Mouse (Mus musculus) midbrain, embryonic 15.5 days (tissue): ENCODE data around the gene Lyg2. TPM values are rescaled to one million over a fixed set of nuclear protein-coding genes. Genes with fewer than 3 reads are reported as not detected.

Experiments used
- ATAC-seq: fragments of 200-750 bp; cut with Nextera tagmentation; replicated peaks from 2 replicates; pipeline ENCODE4 v1.8.0; 2017; ENCODE audit warnings: moderate TSS enrichment
- H3K27ac ChIP-seq: fragments of 300-500 bp; sonication (generic); 2 replicates; pipeline ENCODE4 v1.5.1; 2015; ENCODE audit warnings: mild to moderate bottlenecking, inconsistent platforms
- H3K27me3 ChIP-seq: fragments of 300-500 bp; sonication (generic); replicated peaks from 2 replicates; pipeline ENCODE4 v1.6.1; 2015; ENCODE audit warnings: inconsistent platforms
- H3K36me3 ChIP-seq: fragments of 300-500 bp; sonication (generic); replicated peaks from 2 replicates; pipeline ENCODE4 v1.6.1; 2015; ENCODE audit warnings: inconsistent platforms
- H3K4me1 ChIP-seq: fragments of 300-500 bp; sonication (generic); 2 replicates; pipeline ENCODE4 v1.6.1; 2015; ENCODE audit warnings: inconsistent platforms
- H3K4me2 ChIP-seq: fragments of 300-500 bp; sonication (generic); 2 replicates; pipeline ENCODE4 v1.6.1; 2015; ENCODE audit warnings: inconsistent platforms, mild to moderate bottlenecking, moderate library complexity
- H3K4me3 ChIP-seq: fragments of 300-500 bp; sonication (generic); 2 replicates; pipeline ENCODE4 v1.5.1; 2015; ENCODE audit warnings: mild to moderate bottlenecking, inconsistent platforms
- H3K9ac ChIP-seq: fragments of 300-500 bp; sonication (generic); 2 replicates; pipeline ENCODE4 v1.6.1; 2015; ENCODE audit warnings: mild to moderate bottlenecking, inconsistent platforms
- H3K9me3 ChIP-seq: fragments of 300-500 bp; sonication (generic); 2 replicates; pipeline ENCODE4 v1.6.1; 2016; ENCODE audit warnings: inconsistent platforms
- WGBS: fragments of 180-500 bp; shearing (Covaris S2); methylation state at CpG from one replicate; pipeline ENCODE4 v1.1.7; 2015; ENCODE audit warnings: mixed read lengths; 5-methylcytosine and 5-hydroxymethylcytosine counted together
- polyA plus RNA-seq: library from polyadenylated mRNA; unstranded; fragments of >200 nt; fragmentation: Nextera tagmentation; extraction: Ambion mirVana; gene quantifications from 2 replicates; pipeline ENCODE4 v1.2.1, GENCODE M21; 2015

Lyg2 gene
- not detected in 2 replicates for polyA plus RNA-seq

DNA sequence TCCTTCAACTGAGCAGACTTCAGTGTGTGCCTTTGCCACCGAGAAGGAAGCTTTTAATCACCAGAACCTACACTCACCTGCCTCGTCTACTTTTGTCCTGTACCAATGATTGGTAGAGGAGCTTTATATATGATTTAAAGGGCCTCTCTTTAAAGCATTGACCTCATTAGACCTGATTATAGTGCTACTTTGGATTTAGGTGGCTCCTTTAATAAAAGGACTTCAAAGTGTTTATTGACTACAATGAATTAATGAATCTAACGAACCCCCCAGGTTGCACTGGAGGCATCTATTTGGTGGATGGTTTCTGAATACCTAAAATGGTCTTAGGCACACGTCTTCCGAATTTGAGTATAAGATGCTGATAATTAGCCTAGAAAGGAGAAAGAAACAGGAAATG lies at the start of gene Lyg2:
Lyg2 (minus strand) TSS at position 101 of the 400 bp plus-strand sequence.
- H3K27me3 ChIP-seq, result no peaks in the 10 kb centered on the region
- H3K4me3 ChIP-seq, result no peak within 1 kb of the TSS
- H3K4me2 ChIP-seq, result no peak within 1 kb of the TSS
- 74% methylated on average over 5 of the region's 5 CpGs for WGBS
- no peak within 1 kb of the TSS for H3K9ac ChIP-seq
- ATAC-seq, result no peak
- no peak within 1 kb of the TSS for H3K27ac ChIP-seq
- H3K36me3 ChIP-seq, result no peaks in the 10 kb centered on the region
- H3K9me3 ChIP-seq, result no peaks in the 10 kb centered on the region
- no peaks in the 10 kb centered on the region for H3K4me1 ChIP-seq

DNA sequence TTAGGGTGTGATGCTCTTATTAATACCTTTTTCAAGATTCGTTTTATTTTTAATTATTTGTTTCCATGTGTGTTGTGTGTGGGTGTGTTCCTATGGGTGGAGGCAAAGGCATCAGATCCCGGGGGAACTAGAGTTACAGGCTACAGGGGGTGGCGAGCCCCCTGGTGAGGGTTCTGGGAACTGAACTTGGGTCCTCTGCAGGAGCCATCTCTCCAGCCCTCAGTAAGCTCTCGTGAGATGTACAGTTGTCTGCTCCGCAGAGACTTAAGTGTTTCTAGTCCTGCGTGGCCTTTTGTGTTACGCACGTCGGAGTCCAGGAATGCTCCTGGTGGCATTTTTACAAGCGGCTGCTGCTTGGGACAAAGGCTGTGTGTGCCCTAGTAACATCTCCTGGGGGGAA lies 49.3 kb upstream of the Lyg2 start:
- no peaks in the 10 kb centered on the region for H3K9me3 ChIP-seq
- no peaks in the 10 kb centered on the region for H3K4me1 ChIP-seq
- H3K9ac ChIP-seq, result no peak overlapping the region
- H3K27ac ChIP-seq, result no peak overlapping the region
- no peak overlapping the region for H3K4me3 ChIP-seq
- no peaks in the 10 kb centered on the region for H3K36me3 ChIP-seq
- WGBS, result 67% methylated on average over 10 of the region's 10 CpGs
- H3K27me3 ChIP-seq, result no peaks in the 10 kb centered on the region
- ATAC-seq, result no peak
- H3K4me2 ChIP-seq, result no peak overlapping the region

DNA sequence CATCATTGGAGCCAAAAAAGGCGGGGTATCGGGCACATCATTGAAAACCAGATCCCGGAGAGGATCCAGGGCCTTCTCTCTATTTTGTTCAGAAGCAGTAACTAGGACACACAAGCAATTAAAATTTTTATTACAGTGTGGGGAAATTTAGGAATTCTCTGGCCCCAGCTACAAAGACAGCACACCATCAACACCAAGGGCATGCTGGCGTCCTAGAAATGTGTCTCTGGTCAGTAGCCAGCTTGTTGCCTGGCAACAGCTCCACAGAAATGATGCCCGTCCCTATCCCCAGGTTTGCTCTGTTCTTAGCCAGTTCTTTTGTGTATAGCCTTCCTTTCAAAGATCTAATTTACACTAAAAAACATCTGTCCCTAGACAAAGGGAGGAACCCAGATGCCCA lies 43.2 kb upstream of the Lyg2 start:
- Histone ChIP-seq H3K9me3 (no peaks in the 10 kb centered on the region), H3K36me3 (no peaks in the 10 kb centered on the region), H3K4me3 (no peak overlapping the region), H3K27me3 (no peaks in the 10 kb centered on the region), H3K4me2 (no peak overlapping the region), H3K4me1 (no peaks in the 10 kb centered on the region), H3K27ac (no peak overlapping the region), H3K9ac (no peak overlapping the region)
- ATAC-seq, result no peak
- 58% methylated on average over 5 of the region's 5 CpGs for WGBS

DNA sequence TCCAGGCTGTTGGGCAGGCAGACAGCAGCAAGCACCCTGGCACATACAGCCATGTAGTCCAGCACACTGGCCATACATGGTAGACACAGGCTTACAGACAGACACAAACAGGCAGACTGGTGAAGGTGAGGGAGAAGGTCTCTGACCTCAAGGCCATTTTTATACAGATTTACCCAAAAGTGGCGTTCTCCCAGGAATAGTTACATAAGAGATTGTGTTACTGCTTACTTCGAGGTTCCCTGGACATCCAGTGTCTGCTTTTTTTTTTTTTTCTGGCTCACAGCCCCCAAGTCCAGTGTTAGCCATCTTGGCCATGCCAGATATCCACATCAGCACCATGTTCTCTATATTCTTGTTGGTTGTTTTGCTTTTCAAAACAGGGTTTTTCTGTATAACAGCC lies 42.2 kb upstream of the Lyg2 start:
- no peaks in the 10 kb centered on the region for H3K4me1 ChIP-seq
- H3K4me3 ChIP-seq, result no peak overlapping the region
- no peaks in the 10 kb centered on the region for H3K27me3 ChIP-seq
- no peak for ATAC-seq
- no peaks in the 10 kb centered on the region for H3K36me3 ChIP-seq
- no peak overlapping the region for H3K27ac ChIP-seq
- no peak overlapping the region for H3K4me2 ChIP-seq
- no peak overlapping the region for H3K9ac ChIP-seq
- no peaks in the 10 kb centered on the region for H3K9me3 ChIP-seq
- WGBS, result 68% methylated on average over 2 of the region's 2 CpGs

DNA sequence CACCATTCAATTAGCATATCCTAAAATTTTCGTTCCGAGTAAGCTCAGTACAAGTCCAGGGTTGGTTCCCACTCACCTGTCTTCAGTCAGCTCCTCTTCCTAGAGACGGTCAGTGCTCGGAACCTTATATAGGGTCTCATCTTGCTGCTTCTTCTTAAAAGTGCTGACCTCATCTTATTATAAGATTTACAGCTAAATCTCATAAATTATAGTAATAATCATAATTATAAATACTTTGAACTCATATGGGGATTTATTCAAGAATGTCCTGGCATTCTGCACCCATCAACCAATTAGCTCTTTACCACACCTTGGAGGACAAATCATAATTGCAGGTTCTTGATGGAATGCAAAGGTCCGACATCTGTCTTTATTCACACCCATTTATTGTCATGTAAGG lies 41.4 kb upstream of the Lyg2 start, which contains the start of gene Lyg1:
Lyg1 (minus strand) TSS at position 101 of the 400 bp plus-strand sequence.
- H3K9ac ChIP-seq, result no peak within 1 kb of the TSS
- ATAC-seq, result no peak
- H3K36me3 ChIP-seq, result no peaks in the 10 kb centered on the region
- 89% methylated on average over 5 of the region's 5 CpGs for WGBS
- H3K9me3 ChIP-seq, result no peaks in the 10 kb centered on the region
- no peak within 1 kb of the TSS for H3K4me2 ChIP-seq
- H3K4me3 ChIP-seq, result no peak within 1 kb of the TSS
- no peak within 1 kb of the TSS for H3K27ac ChIP-seq
- H3K27me3 ChIP-seq, result no peaks in the 10 kb centered on the region
- no peaks in the 10 kb centered on the region for H3K4me1 ChIP-seq

DNA sequence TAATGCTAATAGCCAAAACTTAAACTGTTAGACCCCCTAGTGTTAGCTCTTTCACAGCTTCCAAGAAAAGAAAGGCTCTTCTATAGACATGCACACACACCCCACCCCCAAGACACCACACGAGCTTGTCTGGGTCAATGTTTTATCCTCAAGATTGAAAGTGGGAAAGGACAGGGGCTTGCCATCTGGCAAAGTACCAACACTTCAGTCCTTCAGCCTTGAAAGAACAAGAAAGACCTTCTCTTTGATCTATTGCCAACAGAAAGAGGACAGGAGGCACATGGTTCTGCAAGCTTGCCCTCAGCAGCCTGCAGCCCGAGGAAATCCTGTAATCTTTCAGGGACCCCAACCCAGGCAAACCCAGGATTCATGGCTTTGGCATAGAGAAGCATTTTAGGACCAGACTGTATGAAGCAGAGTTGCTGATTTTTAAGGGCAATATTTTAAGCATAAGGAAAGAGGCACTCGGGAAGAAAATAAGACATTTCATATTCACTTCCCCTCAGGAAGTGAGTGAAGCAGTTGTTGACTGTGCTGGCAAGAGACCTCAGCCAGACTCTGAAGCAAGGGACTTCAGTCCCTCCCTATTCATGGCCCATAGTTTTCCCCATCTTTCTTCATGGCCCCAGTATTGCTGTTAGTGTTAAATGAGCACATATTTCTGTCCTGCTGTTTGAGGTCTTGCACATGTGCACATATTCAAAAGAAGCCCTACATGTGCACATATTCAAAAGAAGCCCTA lies 40.6 kb upstream of the Lyg2 start:
- 29% methylated on average over 3 of the region's 3 CpGs for WGBS
- Histone ChIP-seq H3K27me3 (no peaks in the 10 kb centered on the region), H3K4me3 (no peak overlapping the region), H3K9ac (no peak overlapping the region), H3K36me3 (no peaks in the 10 kb centered on the region), H3K27ac (no peak overlapping the region), H3K4me2 (no peak overlapping the region), H3K9me3 (no peaks in the 10 kb centered on the region), H3K4me1 (no peaks in the 10 kb centered on the region)
- ATAC-seq, result no peak

DNA sequence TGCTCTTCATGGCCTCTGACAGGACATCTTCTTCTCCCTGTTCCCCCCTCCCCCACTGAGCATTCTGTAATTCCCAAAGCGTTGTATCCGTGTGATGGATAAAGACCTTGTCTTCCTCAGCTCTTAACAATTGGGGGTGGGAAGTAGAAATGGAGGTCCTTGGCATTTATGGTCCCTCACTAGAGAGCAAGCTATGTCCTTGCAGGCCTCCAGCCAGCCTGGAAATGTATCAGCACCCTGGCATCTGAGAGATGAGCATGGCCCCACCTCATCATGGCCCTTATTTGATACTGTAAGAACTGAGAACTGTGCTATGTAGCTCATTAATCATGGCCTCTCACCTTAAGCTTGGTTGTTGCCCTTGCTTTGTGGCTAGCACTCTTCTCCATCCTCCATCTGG lies 39.0 kb upstream of the Lyg2 start:
- H3K4me2 ChIP-seq, result no peak overlapping the region
- no peaks in the 10 kb centered on the region for H3K27me3 ChIP-seq
- H3K9me3 ChIP-seq, result no peaks in the 10 kb centered on the region
- H3K4me3 ChIP-seq, result no peak overlapping the region
- ATAC-seq, result no peak
- no peak overlapping the region for H3K27ac ChIP-seq
- H3K4me1 ChIP-seq, result no peaks in the 10 kb centered on the region
- WGBS, result 95% methylated on average over 2 of the region's 2 CpGs
- H3K9ac ChIP-seq, result no peak overlapping the region
- H3K36me3 ChIP-seq, result no peaks in the 10 kb centered on the region

DNA sequence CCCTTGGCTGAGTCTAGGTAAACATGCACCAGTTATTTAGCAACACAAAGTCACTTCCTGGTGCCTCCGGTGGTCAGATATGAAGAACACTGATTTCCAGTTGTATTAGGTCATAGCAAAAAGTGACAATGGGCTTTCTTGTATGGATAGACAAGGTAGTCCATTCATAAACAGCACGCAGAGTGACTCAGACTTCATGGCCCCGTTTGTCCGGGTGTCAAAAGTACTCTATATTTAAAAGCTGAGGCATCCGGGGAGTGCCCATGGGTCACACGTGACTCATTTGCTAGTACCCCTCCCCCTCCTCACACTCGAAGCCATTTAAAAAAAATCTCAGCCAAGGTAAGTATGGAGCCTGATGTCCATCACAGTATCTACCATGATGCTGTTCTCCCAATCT lies 38.5 kb upstream of the Lyg2 start:
- Histone ChIP-seq H3K27ac (no peak overlapping the region), H3K9me3 (no peaks in the 10 kb centered on the region), H3K4me3 (no peak overlapping the region), H3K36me3 (no peaks in the 10 kb centered on the region), H3K27me3 (no peaks in the 10 kb centered on the region), H3K4me1 (no peaks in the 10 kb centered on the region), H3K4me2 (no peak overlapping the region), H3K9ac (no peak overlapping the region)
- WGBS, result 94% methylated on average over 7 of the region's 7 CpGs
- ATAC-seq, result no peak

DNA sequence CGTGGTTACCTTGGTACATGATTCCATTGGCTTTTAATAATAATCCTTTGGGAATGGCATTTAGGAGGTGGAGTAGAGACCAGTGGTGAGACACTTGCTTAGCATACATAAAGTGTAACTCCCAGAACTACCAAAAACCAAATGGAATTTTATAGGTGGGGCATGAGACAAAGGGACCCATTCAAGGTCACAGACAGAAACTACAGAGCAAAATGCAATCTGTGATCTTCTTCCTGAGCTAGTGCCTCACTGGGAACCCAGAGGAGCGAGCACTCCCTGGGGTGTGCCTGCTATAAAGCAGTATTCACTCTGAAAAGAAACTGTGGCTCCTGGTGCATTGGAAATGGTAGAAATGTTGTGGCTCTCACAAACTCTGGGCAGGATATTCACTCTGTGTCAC lies 32.6 kb upstream of the Lyg2 start:
- Histone ChIP-seq H3K9me3 (no peaks in the 10 kb centered on the region), H3K27me3 (no peaks in the 10 kb centered on the region), H3K4me3 (no peak overlapping the region), H3K4me2 (no peak overlapping the region), H3K27ac (no peak overlapping the region), H3K36me3 (no peaks in the 10 kb centered on the region), H3K9ac (no peak overlapping the region), H3K4me1 (no peaks in the 10 kb centered on the region)
- ATAC-seq, result no peak
- 83% methylated on average over 2 of the region's 2 CpGs for WGBS

DNA sequence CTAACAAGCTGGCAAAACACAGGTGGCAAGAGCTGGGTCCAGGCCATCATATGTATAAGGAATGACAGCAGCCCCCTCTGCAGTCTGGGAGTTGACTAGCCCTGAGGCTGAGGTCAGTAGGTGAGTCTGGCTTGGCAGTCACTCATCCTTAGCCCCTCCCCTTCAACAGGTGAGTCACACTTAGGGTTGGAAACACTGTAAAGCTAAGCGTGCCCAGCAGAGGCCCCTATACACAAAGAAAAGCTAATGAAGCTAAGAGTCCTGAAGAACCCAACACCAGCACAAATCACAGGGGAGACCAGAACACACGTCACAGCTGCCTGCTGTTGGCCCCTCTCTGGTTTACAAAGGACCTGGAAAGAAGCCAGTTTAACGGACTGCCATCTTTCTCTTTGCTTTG lies 15.5 kb upstream of the Lyg2 start:
- H3K4me1 ChIP-seq, result no peaks in the 10 kb centered on the region

DNA sequence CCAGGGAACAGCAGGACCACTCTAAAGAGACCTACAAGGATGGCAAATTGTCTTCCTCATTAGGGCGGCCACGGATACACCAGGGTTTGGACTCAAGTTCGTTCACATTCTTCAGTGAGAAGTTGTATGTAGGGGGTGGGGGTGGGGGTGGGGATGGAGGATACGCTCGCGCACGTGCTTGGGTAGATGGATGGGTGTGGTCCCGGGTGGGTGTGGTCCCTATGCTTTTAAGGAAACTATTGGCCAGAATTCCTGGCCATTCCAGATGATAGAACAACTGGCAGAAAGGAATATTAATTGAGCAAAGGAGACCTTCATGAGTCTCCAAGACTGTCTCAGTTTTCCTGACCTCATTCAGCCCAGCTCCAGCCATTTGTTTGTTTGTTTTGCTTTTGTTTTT lies 9.7 kb upstream of the Lyg2 start:
- H3K4me3 ChIP-seq, result no peak overlapping the region
- H3K27me3 ChIP-seq, result no peaks in the 10 kb centered on the region
- no peak for ATAC-seq
- no peaks in the 10 kb centered on the region for H3K9me3 ChIP-seq
- H3K36me3 ChIP-seq, result no peaks in the 10 kb centered on the region
- no peak overlapping the region for H3K9ac ChIP-seq
- H3K4me2 ChIP-seq, result no peak overlapping the region
- no peaks in the 10 kb centered on the region for H3K4me1 ChIP-seq
- no peak overlapping the region for H3K27ac ChIP-seq
- 84% methylated on average over 8 of the region's 8 CpGs for WGBS

More for the DNA sequence above, 15.5 kb upstream of the Lyg2 start:
- Histone ChIP-seq H3K9ac (no peak overlapping the region), H3K36me3 (no peaks in the 10 kb centered on the region), H3K4me2 (no peak overlapping the region), H3K9me3 (no peaks in the 10 kb centered on the region), H3K4me3 (no peak overlapping the region), H3K27me3 (no peaks in the 10 kb centered on the region), H3K27ac (no peak overlapping the region)
- 17% methylated on average over 3 of the region's 3 CpGs for WGBS
- ATAC-seq, result no peak

DNA sequence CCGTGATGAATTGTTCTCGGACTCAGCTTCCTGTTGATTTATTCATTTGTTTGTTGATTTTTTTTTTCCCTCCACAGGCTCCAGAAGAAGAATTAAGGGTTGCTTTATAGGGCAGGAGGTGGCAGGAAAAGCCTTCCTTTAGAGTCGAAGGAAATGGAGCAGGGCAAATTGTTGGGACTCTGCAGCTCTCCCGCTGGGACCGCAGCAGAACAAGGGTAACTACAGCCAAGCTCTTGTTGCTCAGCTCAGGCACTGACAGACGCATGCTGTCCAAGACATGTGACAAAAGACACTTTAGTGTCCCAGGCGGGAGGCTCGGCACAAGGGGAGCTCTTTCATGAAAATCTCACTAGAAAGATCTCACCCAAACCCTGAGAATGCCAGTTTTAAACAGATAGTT lies 6.2 kb upstream of the Lyg2 start:
- no peak for ATAC-seq
- Histone ChIP-seq H3K4me3 (no peak overlapping the region), H3K4me1 (no peaks in the 10 kb centered on the region), H3K9ac (no peak overlapping the region), H3K27me3 (no peaks in the 10 kb centered on the region), H3K36me3 (no peaks in the 10 kb centered on the region), H3K4me2 (no peak overlapping the region), H3K27ac (no peak overlapping the region), H3K9me3 (no peaks in the 10 kb centered on the region)
- 61% methylated on average over 8 of the region's 8 CpGs for WGBS

DNA sequence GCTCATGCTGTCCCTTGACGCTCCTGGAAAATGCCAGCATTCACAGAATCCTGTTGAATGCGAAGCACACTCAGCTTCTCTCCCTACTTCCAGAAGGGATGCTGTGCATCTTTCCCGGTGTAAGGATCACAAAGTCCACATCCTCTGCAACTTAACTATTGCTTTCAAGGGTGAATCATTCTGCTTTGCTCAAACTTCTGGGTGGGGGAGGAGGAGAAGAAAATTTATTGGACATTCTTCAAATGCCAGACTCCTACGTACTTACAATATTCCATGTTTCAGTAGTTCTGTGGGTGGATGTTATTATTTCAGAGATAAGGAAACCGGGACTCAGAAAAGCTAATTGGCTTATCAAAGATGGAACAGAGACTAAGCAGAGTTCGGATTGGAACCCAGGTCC lies 1.8 kb upstream of the Lyg2 start:
- no peak for ATAC-seq
- WGBS, result 81% methylated on average over 6 of the region's 6 CpGs

More for the DNA sequence above, 1.8 kb upstream of the Lyg2 start:
- no peak overlapping the region for H3K9ac ChIP-seq
- no peaks in the 10 kb centered on the region for H3K9me3 ChIP-seq
- H3K27me3 ChIP-seq, result no peaks in the 10 kb centered on the region
- no peak overlapping the region for H3K27ac ChIP-seq
- no peaks in the 10 kb centered on the region for H3K36me3 ChIP-seq
- H3K4me2 ChIP-seq, result no peak overlapping the region
- H3K4me3 ChIP-seq, result no peak overlapping the region
- no peaks in the 10 kb centered on the region for H3K4me1 ChIP-seq
